Mouse (Mus musculus) stomach, embryonic 16.5 days (tissue): ENCODE measurements around the gene Ldah. TPM values are rescaled to one million over a fixed set of nuclear protein-coding genes. Genes with fewer than 3 reads are reported as not detected.

Experiments
- ATAC-seq: fragments of 200-750 bp; cut with Nextera tagmentation; 2 replicates; pipeline ENCODE4 v1.8.0; 2017; ENCODE audit warnings: moderate number of reproducible peaks, moderate TSS enrichment; ENCODE audit not compliant: insufficient read depth, low FRiP score
- H3K27ac ChIP-seq: fragments of 300-500 bp; sonication (generic); 2 replicates; pipeline ENCODE4 v1.5.1; 2014; ENCODE audit warnings: low read length
- H3K27me3 ChIP-seq: fragments of 300-500 bp; sonication (generic); 2 replicates; pipeline ENCODE4 v1.6.1; 2014; ENCODE audit warnings: low read length, control low read depth, mixed read lengths; ENCODE audit not compliant: control insufficient read depth, insufficient read depth
- H3K36me3 ChIP-seq: fragments of 300-500 bp; sonication (generic); 2 replicates; pipeline ENCODE4 v1.6.1; 2014; ENCODE audit warnings: low read length; ENCODE audit not compliant: control insufficient read depth, insufficient read depth
- H3K4me1 ChIP-seq: fragments of 300-500 bp; sonication (generic); 2 replicates; pipeline ENCODE4 v1.6.1; 2014; ENCODE audit warnings: low read length, control low read depth, mixed read lengths; ENCODE audit not compliant: control insufficient read depth, insufficient read depth
- H3K4me2 ChIP-seq: fragments of 300-500 bp; sonication (generic); 2 replicates; pipeline ENCODE4 v1.6.1; 2014; ENCODE audit warnings: low read depth, low read length, mixed read lengths
- H3K4me3 ChIP-seq: fragments of 300-500 bp; sonication (generic); replicated peaks from 2 replicates; pipeline ENCODE4 v1.5.1; 2014; ENCODE audit warnings: mild to moderate bottlenecking, low read length
- H3K9ac ChIP-seq: fragments of 300-500 bp; sonication (generic); 2 replicates; pipeline ENCODE4 v1.6.1; 2014; ENCODE audit warnings: low read length
- H3K9me3 ChIP-seq: fragments of 300-500 bp; sonication (generic); replicated peaks from 2 replicates; pipeline ENCODE4 v1.6.1; 2016; ENCODE audit warnings: low read length, control low read depth; ENCODE audit not compliant: control insufficient read depth
- WGBS: fragments of 180-500 bp; shearing (Covaris S2); extraction: QIAGEN DNeasy Blood & Tissue Kit; methylation state at CpG from one replicate; pipeline ENCODE4 v1.1.7; 2014; 5-methylcytosine and 5-hydroxymethylcytosine counted together
- polyA plus RNA-seq: library from polyadenylated mRNA; unstranded; fragments of >200 nt; fragmentation: Nextera tagmentation; extraction: Ambion mirVana; gene quantifications from 2 replicates; pipeline ENCODE4 v1.2.1, GENCODE M21; 2015

Gene Ldah
- polyA plus RNA-seq, 1 experiment from 2014 or later: 56.6 TPM

DNA sequence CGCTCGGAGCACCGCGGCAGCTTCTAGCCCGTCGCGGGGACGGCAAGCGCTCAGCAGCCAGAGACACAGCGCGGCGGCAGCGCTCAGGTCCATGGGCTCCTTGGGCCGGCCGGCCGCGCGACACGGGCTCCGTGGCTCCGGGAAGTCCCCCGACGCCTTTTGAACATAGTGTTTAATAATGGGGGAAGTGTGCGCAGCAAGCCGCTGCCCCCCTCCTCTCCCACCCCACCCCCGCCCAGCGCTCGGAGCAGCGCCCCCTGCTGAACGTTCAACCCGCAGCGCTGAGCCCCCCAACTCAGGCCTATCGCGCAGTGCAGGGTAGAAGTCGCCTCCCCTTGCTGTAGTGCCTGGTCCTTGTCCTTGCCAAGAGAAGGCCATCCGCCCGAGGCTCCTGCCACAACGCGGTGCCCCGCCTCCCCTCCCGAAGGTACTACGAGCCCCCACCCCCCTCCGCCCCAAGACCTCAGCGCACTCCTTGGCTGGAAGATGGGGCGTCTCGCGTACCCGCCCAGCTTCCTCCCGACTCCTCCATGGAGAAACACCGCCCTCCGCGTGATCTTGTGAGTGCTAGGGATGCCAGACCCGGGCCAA lies 94.0 kb downstream of the Ldah start, which contains the start of gene Gdf7:
Gene Gdf7 (minus strand): TSS at position 114 of the 591 bp plus-strand sequence.
- Histone ChIP-seq H3K27me3 (peaks cover 92% of the 10 kb centered on the region), H3K4me1 (peaks cover 16% of the 10 kb centered on the region), H3K4me2 (peak within 1 kb of the TSS; percentile 77), H3K4me3 (peak within 1 kb of the TSS; percentile 49), H3K9ac (peak within 1 kb of the TSS; percentile 68), H3K27ac (no peak within 1 kb of the TSS), H3K9me3 (no peaks in the 10 kb centered on the region), H3K36me3 (no peaks in the 10 kb centered on the region)
- ATAC-seq: no peak
- WGBS: under 1% methylated on average over 49 of the region's 53 CpGs

DNA sequence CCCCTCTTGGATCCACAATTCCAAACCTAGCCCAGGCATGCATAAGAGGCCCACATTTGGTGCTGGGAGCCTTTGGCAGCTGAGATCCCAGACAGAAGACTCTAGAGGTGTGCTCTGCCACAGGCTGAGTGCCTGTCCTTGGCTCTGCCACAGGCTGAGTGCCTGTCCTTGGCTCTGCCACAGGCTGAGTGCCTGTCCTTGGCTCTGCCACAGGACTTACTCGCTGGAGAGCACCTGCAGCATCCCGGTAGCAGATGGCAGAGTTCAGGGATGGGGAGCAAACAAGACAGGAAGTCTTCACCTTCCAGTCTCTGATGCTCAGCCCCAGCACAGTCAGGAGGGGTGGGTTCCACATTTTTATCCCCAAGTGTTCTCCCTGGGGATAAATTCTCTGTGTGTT lies 97.4 kb downstream of the Ldah start:
- Histone ChIP-seq H3K4me2 (no peak overlapping the region), H3K9me3 (no peaks in the 10 kb centered on the region), H3K36me3 (no peaks in the 10 kb centered on the region), H3K4me3 (no peak overlapping the region), H3K9ac (no peak overlapping the region), H3K27ac (no peak overlapping the region), H3K4me1 (peaks cover 11% of the 10 kb centered on the region; the same call in 1 of the 2 replicates), H3K27me3 (peaks cover 62% of the 10 kb centered on the region)
- WGBS: 34% methylated on average over 2 of the region's 2 CpGs
- ATAC-seq: no peak

DNA sequence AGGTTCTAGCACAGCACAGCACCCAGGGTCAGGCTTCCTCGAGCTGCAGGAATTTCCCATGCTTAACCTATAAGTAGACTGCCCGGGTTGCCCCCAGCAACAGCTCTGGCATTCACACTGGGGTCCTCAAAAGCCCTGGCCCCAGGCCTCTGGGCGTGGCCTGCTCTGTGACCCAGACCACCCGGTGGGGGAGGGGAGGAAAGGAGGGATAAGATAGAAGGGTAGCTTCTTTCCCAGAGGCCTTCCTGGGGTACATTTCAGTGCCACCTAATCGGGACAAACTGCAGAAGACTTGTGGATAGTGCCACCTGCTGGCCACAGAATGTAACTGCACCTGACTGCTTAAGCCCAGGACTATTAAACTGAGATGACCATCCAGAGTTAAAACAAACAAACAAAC lies 98.5 kb downstream of the Ldah start:
- peak; percentile 23; the same call in 1 of the 2 replicates for ATAC-seq
- H3K27ac ChIP-seq: no peak overlapping the region
- peaks cover 52% of the 10 kb centered on the region for H3K27me3 ChIP-seq

DNA sequence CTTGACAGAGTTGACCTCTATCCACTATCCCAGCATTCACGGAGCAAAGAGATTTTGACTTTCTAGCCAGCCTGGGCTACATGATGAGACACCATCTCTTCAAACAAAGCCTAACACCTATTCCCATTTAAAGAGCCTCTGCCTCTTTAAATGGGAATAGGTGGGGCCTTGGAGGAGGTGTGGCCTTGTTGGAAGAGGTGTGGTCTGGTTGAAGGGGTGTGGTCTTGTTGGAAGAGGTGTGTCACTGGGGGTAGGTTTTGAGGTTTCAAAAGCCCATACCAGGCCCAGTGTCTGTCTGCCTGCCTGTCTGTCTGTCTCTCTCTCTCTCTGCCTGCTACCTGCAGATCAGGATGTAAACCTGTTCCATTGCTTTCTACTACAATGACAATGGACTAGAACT lies 99.0 kb downstream of the Ldah start:
- Histone ChIP-seq H3K9me3 (no peaks in the 10 kb centered on the region), H3K4me2 (no peak overlapping the region), H3K27me3 (peaks cover 47% of the 10 kb centered on the region), H3K4me3 (no peak overlapping the region), H3K27ac (no peak overlapping the region), H3K9ac (no peak overlapping the region), H3K4me1 (0 out of 2 replicates have a peak, but pooled peaks cover 4% of the 10 kb centered on the region), H3K36me3 (no peaks in the 10 kb centered on the region)
- WGBS: 70% methylated on average over 1 of the region's 1 CpGs
- ATAC-seq: no peak

More for the DNA sequence above, 98.5 kb downstream of the Ldah start:
- no peak overlapping the region for H3K4me3 ChIP-seq
- H3K9me3 ChIP-seq: no peaks in the 10 kb centered on the region
- H3K9ac ChIP-seq: no peak overlapping the region
- no peak overlapping the region for H3K4me2 ChIP-seq
- WGBS: 2% methylated on average over 5 of the region's 5 CpGs
- H3K4me1 ChIP-seq: peaks cover 7% of the 10 kb centered on the region; the same call in 1 of the 2 replicates
- no peaks in the 10 kb centered on the region for H3K36me3 ChIP-seq

DNA sequence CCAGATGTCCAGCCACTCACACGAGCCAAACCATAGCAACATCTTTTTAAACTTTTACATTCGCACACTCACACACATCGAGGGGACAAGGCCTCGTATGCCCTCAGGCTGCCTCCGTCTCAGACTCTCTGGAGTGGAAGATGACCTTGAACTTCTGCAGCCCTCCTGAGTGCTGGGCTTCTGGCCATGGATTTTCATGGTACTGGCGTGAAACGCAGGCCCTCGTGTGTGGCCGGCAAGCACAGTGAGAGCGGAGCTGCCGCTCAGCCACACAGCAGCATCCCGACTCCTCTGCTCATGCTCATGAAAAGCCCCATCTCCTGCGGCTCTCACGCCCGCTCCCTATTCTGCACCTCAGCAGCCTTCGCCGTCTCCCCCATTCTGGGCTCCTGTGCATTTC lies 103.1 kb downstream of the Ldah start:
- Histone ChIP-seq H3K4me3 (no peak overlapping the region), H3K9me3 (no peaks in the 10 kb centered on the region), H3K27me3 (peaks cover 9% of the 10 kb centered on the region), H3K4me1 (peaks cover 3% of the 10 kb centered on the region; the same call in 1 of the 2 replicates), H3K4me2 (no peak overlapping the region), H3K36me3 (no peaks in the 10 kb centered on the region), H3K9ac (no peak overlapping the region), H3K27ac (no peak overlapping the region)
- WGBS: 58% methylated on average over 17 of the region's 17 CpGs
- no peak for ATAC-seq

DNA sequence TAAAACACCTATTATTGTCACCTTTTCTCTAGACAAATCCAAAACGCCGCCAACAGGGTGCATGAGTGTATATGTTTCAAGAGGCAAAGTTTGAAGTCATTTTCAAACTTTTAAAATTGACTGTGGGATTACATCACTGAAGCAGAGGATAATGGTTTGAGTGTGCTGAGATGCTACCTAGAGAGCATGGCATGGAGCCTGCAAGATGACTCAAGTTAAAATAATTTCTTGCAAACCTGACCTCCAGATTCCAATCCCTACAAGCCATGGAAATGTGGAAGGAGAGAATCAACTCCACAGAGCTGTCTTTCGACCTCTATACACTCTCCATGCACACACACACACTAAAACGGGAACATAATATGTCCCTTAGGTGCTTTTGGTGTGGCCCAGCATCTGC lies 104.4 kb downstream of the Ldah start:
- no peak overlapping the region for H3K4me2 ChIP-seq
- H3K9ac ChIP-seq: no peak overlapping the region
- no peak overlapping the region for H3K4me3 ChIP-seq
- no peaks in the 10 kb centered on the region for H3K9me3 ChIP-seq
- ATAC-seq: no peak
- H3K4me1 ChIP-seq: peaks cover 3% of the 10 kb centered on the region; the same call in 1 of the 2 replicates
- peaks cover 5% of the 10 kb centered on the region; the same call in 1 of the 2 replicates for H3K27me3 ChIP-seq
- H3K36me3 ChIP-seq: no peaks in the 10 kb centered on the region
- no peak overlapping the region for H3K27ac ChIP-seq
- 80% methylated on average over 4 of the region's 4 CpGs for WGBS

DNA sequence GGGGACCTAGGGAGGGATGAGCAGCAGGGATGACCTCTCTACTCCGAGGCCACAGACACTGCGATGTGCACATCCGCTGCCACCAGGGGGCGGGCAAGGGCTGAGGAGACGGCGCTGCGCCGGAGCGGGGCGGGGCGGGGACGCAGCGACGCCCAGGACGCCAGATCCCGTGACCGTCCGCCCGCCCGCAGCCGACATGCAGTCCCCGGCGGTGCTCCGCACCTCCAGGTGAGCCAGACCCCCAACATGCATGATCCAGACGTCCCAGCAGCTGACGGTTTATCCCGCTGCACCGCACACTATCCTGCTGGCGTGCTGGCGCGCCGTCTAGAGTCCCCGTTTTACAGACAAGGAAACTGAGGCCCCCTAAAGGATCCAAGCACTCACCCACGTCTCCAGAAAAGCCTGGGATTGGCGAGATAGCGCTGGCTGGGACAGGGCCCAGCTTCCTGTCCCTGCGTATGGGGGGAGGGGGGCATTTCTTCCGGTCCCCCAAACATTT lies 105.4 kb downstream of the Ldah start, which contains the start of gene Hs1bp3:
Gene Hs1bp3 (plus strand): TSS at position 163 of the 502 bp plus-strand sequence.
- Histone ChIP-seq H3K9me3 (no peaks in the 10 kb centered on the region), H3K4me2 (peak within 1 kb of the TSS; percentile 86), H3K9ac (peak within 1 kb of the TSS; percentile 79), H3K4me3 (peak within 1 kb of the TSS; percentile 67), H3K4me1 (peaks cover 3% of the 10 kb centered on the region; the same call in 1 of the 2 replicates), H3K36me3 (no peaks in the 10 kb centered on the region), H3K27ac (no peak within 1 kb of the TSS), H3K27me3 (peaks cover 5% of the 10 kb centered on the region; the same call in 1 of the 2 replicates)
- whole genome bisulfite sequencing: under 1% methylated on average over 38 of the region's 38 CpGs
- ATAC-seq: peak; percentile 84

DNA sequence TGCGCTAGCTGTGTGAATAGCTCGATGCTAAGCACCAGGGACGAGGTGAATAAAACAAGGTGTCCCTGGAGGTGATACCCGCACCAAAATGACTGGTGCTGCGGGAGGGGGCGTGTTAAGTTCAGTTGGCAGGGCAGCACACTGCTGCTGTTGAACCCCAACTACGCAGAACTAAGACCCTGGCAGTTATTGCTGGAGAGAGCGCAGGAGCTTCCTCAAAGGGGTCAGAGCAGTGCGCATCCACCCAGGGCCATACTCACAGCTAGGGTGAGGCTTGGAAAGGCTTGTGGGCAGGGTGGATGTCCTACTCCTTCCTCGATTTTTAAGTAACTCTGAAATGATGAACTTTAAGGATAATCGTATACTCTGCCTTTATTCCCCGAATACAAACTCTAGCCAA lies 105.9 kb downstream of the Ldah start:
- Histone ChIP-seq H3K27me3 (peaks cover 5% of the 10 kb centered on the region; the same call in 1 of the 2 replicates), H3K4me3 (peak overlapping the region; percentile 67), H3K27ac (no peak overlapping the region), H3K9ac (peak overlapping the region; percentile 79), H3K4me1 (peaks cover 3% of the 10 kb centered on the region; the same call in 1 of the 2 replicates), H3K4me2 (peak overlapping the region; percentile 86), H3K9me3 (no peaks in the 10 kb centered on the region), H3K36me3 (no peaks in the 10 kb centered on the region)
- peak; percentile 26; the same call in 1 of the 2 replicates for ATAC-seq
- 18% methylated on average over 12 of the region's 12 CpGs for WGBS

DNA sequence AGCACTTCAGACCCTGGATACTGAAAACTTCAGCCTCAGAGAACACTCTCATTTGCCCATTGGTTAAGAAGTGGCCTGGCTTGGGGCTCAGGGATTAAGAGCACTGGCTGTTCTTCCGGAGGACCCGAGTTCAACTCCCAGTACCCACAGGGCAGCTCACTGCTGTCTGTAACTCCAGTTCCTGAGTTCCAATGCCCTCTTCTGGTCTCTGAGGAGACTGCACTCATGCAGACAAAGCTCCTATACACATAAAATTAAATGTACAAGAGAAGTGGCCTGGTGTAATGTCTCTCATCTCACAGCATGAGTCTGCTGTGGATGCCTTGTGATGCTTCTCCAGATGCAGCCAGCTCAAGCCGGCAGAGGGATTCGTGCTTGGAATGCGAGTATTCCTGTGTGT lies 108.6 kb downstream of the Ldah start:
- no peak overlapping the region for H3K4me3 ChIP-seq
- H3K9ac ChIP-seq: no peak overlapping the region
- WGBS: 87% methylated on average over 5 of the region's 5 CpGs
- H3K9me3 ChIP-seq: no peaks in the 10 kb centered on the region
- no peak overlapping the region for H3K27ac ChIP-seq
- H3K27me3 ChIP-seq: no peaks in the 10 kb centered on the region
- H3K4me2 ChIP-seq: no peak overlapping the region
- no peak for ATAC-seq
- peaks cover 7% of the 10 kb centered on the region; the same call in 1 of the 2 replicates for H3K4me1 ChIP-seq
- H3K36me3 ChIP-seq: 0 out of 2 replicates have a peak, but pooled peaks cover under 1% of the 10 kb centered on the region
